Mouse (Mus musculus) erythroid progenitor cell, adult 5-6 weeks (primary cell): ENCODE measurements around the gene Ppfia4. TPM values are rescaled to one million over a fixed set of nuclear protein-coding genes. Genes with fewer than 3 reads are reported as not detected.
"Not testable (repeated sequence)": the region's sequence is repeated elsewhere in the genome, so short reads cannot be mapped to it uniquely, and the experiment has no call there.

ENCODE experiments used
- ATAC-seq: replicated peaks from 2 replicates; pipeline ENCODE4 v1.8.0; 2016; ENCODE audit warnings: moderate number of reproducible peaks, mild to moderate bottlenecking, moderate TSS enrichment, inconsistent platforms; ENCODE audit not compliant: poor library complexity, low FRiP score, severe bottlenecking
- total RNA-seq, 2 experiments: library from RNA; stranded (forward) in 1 of 2; stranded (reverse) in 1 of 2; fragments of 150-400 nt in 1 of 2; fragments of 186-747, 209-891 nt in 1 of 2; gene quantifications; 2 replicates each; pipeline versions ENCODE4 v1.2.3 to v1.2.4; 2015 to 2017; ENCODE audit warnings: low replicate concordance in 2 of 2

The Ppfia4 gene
- total RNA-seq, 2 experiments from 2014 or later: 0.42 TPM; not detected in 1

DNA sequence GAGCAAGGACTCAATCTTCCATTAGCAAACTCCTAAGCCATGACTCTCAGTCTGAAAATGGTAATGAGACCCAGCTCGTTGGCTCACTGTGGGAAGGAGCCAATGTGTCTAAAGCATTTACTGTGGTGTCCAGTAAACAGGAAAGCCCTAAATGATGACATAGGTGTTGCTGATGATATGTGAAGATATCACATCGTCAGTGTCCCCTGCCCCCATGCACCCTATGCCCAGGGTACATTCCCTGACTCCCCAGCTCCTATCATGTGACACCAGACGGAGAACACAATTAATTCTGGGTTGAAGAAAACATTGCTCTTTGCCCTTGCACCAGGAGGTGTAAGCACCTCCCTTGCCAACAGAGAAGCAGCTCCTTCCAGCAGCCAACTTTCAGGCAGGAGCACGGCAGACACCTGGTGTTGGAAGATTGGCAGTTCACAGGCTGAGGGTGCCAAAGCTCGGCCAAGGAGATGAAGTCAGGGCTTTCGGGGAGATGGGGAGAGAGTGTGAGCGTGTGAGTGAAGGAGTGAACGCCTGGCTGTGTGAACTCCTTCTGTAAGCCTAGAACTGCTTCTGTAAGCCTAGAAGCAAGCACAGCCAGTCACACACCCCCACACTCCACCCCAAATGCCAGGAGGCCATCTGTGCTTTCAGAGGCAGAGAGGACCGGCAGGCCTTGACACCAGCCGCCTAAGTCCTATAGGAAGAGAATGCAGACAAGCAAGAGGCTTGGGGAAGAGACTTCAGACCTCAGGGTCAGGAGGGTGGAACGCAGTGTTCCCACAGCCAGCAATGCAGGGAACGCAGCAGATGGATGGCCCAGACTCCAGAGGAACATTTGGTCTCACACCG, 56.9 kb downstream of the Ppfia4 start:
- no peak for ATAC-seq

DNA sequence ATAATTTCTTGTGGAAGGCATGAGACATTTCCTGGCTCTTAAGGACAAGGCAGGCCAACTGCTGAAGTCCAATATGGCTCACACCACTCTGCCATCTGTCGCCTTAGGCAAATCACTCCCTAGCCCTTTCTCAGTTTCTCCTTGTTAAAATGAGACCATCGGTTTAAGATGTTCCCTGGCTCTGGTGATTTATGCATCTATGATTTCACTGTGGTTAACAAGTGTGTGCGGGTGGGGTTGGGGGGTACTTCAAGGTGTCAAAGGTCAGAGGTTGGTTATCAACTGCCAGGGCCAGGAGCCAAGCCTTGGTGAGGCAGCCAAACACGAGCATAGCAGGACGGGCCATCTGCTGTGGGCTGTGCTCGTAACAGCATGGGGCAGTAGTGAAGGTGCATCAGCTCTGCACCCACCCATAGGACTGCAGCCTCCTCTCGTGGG, 58.2 kb downstream of the Ppfia4 start:
- no peak for ATAC-seq

DNA sequence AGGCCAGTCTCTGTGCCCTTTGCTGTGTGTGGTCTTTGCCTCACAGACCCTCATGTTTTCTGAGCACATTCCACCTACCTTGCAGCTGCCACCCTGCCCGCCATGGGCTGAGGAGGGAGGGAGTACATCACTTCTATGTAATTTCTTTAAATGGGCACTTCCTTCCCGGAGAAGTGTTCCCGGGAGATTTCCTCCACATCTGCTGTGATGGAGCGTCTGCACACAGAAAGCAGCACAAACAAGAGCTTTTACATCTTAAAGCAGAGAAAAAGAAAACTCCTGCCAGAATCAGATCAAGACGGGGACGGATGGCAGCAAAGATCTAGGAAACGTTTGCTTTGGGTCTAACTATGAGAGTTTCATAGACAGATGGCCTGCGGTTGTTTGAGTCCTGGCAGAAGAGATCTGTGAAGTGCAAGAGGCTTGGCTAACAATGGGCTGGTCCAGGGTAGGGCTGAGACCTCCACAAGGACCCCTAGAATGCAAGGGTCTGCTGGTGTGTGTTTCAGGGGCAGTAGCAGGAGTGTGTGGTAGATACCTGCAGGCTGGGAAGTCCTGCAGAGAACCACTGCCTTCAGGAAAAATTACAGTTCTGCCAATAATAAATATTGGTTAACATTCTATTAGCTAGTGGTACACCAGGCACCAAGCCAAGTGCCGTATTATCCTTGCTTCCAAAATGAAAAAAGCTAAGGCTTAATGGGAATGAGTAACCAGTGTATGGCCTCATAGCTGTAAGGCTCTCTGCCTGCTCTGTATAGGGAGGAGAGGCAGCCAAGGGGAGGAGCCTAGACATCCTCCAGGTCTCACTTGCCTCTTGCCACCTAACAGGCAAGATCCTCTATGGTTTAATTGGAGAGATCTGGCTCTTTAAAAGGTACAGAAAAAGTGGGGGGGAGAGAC, 59.0 kb downstream of the Ppfia4 start:
- no peak for ATAC-seq

DNA sequence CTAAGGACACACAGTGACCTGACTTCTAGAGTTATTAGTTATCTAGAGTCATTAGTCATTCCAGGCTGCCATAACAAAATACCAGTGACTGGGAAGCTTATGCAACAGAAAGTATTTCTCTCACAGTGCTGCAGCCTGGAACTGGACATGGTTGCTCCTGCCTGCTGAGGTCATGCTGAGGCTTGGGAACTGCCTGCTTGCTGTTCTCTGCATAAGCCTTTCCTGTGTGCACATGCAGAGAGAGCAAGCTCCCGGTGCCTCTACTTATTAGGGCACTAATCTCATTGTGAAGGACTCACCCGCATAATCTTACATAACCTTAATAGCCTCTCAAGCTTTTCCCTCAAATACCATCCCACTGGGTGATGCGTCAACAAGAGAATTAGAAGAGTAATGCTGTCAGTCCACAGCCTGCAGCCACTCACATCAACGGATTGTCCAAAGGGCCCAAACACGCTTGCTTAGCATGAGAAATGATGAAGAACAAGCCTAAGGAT, 59.9 kb downstream of the Ppfia4 start:
- ATAC-seq: no peak

DNA sequence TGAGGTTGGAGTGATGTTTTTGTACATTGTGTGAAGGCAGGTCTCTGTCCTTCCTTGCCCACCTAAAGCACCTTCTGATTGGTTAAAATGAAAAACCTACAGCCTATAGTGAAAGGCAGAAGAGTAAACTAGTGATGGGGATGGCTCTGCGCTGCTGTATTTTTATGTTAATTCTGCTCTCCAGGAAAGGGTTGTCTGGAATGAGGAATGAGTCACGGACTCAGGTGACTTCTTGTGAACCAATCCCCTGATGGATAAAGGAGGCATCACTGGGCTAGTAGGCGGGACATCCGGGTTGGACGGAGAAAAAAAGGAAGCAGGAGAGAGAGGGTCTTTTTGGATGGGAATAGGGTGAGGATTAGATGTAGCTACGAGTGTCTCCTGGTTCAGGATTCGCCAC, 62.7 kb downstream of the Ppfia4 start:
- no peak for ATAC-seq

DNA sequence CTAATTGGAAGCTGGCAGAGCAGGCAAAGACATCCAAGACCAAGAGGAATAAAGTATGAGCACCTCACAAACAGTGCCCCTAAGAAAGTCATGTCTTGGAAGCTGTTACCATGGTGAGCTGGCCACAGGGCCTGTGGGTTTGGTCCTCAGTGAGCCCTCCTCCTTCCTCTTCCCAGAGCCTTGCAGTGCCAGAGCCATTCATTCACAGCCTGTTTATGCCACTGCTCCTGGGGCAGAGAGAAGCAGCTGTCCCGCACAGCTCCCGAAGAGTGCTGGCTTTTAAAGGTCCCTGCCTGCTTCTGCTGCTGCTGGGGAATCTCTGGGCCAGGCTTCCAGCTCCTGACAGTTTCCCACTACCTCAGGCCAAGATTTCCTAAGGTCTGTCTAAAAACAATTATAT, 66.9 kb downstream of the Ppfia4 start:
- no peak for ATAC-seq

DNA sequence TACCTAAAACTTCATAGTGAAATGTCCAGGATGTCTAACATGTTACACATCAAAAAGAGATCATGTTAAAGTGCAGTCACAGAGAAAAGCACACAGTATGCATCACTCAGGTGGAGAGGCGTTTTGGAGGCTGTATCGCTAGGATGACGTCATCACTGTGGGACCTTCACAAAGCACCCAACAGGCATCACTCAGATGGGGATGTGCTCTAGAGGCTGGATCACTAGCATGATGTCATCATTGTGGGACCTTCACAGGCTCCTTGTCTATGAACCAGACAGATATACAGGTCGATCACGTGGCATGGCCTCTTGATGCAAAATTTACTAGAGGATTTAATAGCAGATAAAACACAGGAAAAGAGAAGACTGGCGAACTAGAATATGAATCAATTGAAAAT, 68.4 kb downstream of the Ppfia4 start:
- no peak for ATAC-seq

DNA sequence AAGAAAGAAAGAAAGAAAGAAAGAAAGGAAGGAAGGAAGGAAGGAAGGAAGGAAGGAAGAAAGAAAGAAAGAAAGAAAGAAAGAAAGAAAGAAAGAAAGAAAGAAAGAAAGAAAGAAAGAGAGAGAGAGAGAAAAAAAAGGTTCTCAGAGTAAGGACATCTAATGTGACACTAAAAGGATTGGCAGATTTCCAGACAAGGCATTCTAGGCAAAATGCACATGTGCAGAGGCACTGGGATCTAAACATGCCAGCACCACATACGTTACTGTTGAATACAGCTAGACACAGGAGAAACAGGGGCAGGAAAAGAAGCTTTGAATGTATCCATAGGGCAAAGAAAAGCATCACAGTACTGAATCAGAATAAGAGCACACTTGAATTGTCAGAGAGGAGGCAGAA, 83.0 kb downstream of the Ppfia4 start:
- not testable (repeated sequence) for ATAC-seq

Other genes starting within 250 kb of the Ppfia4 start
- gene Chit1, start 221.7 kb downstream of the Ppfia4 start, total RNA-seq (2015; ENCODE audit: low replicate concordance): 1.1 and 4.2 TPM in 2 replicates
- not detected in 2 replicates for gene Chit1, start 221.7 kb downstream of the Ppfia4 start, total RNA-seq (2017; ENCODE audit: low replicate concordance)
- 19.3 and 76.8 TPM in 2 replicates for gene Chil1, start 150.8 kb downstream of the Ppfia4 start, total RNA-seq (2015; ENCODE audit: low replicate concordance)
- gene Chil1, start 150.8 kb downstream of the Ppfia4 start, total RNA-seq (2017; ENCODE audit: low replicate concordance): 13.9 and 22.5 TPM in 2 replicates
- gene Mybph, start 139.5 kb downstream of the Ppfia4 start, total RNA-seq (2015; ENCODE audit: low replicate concordance): not detected in 2 replicates
- 0.39 TPM in 1 of 2 replicates, not detected in the other for gene Mybph, start 139.5 kb downstream of the Ppfia4 start, total RNA-seq (2017; ENCODE audit: low replicate concordance)
- gene Adora1, start 97.5 kb downstream of the Ppfia4 start, total RNA-seq (2015; ENCODE audit: low replicate concordance): not detected in 2 replicates
- gene Adora1, start 97.5 kb downstream of the Ppfia4 start, total RNA-seq (2017; ENCODE audit: low replicate concordance): not detected in 2 replicates
- not detected in 2 replicates for gene Myog, start 42.9 kb downstream of the Ppfia4 start, total RNA-seq (2015; ENCODE audit: low replicate concordance)
- gene Myog, start 42.9 kb downstream of the Ppfia4 start, total RNA-seq (2017; ENCODE audit: low replicate concordance): not detected in 2 replicates
- 52.0 and 62.3 TPM in 2 replicates for gene Tmem183a, start 29.1 kb upstream of the Ppfia4 start, total RNA-seq (2015; ENCODE audit: low replicate concordance)
- gene Tmem183a, start 29.1 kb upstream of the Ppfia4 start, total RNA-seq (2017; ENCODE audit: low replicate concordance): 72.4 and 84.7 TPM in 2 replicates
- gene 4933406M09Rik, start 53.0 kb upstream of the Ppfia4 start, total RNA-seq (2015; ENCODE audit: low replicate concordance): not detected in 2 replicates
- gene 4933406M09Rik, start 53.0 kb upstream of the Ppfia4 start, total RNA-seq (2017; ENCODE audit: low replicate concordance): not detected in 2 replicates
- gene Cyb5r1, start 72.6 kb upstream of the Ppfia4 start, total RNA-seq (2015; ENCODE audit: low replicate concordance): 22.3 and 39.0 TPM in 2 replicates
- 12.9 and 30.3 TPM in 2 replicates for gene Cyb5r1, start 72.6 kb upstream of the Ppfia4 start, total RNA-seq (2017; ENCODE audit: low replicate concordance)
- 151 and 153 TPM in 2 replicates for gene Adipor1, start 82.5 kb upstream of the Ppfia4 start, total RNA-seq (2015; ENCODE audit: low replicate concordance)
- gene Adipor1, start 82.5 kb upstream of the Ppfia4 start, total RNA-seq (2017; ENCODE audit: low replicate concordance): 114 and 119 TPM in 2 replicates
- gene Klhl12, start 122.6 kb upstream of the Ppfia4 start, total RNA-seq (2015; ENCODE audit: low replicate concordance): 134 TPM in 2 replicates
- 126 and 208 TPM in 2 replicates for gene Klhl12, start 122.6 kb upstream of the Ppfia4 start, total RNA-seq (2017; ENCODE audit: low replicate concordance)
- 15.5 and 18.4 TPM in 2 replicates for gene Rabif, start 161.7 kb upstream of the Ppfia4 start, total RNA-seq (2015; ENCODE audit: low replicate concordance)
- 3.6 and 11.7 TPM in 2 replicates for gene Rabif, start 161.7 kb upstream of the Ppfia4 start, total RNA-seq (2017; ENCODE audit: low replicate concordance)
- gene Mgat4e, start 216.8 kb upstream of the Ppfia4 start, total RNA-seq (2015; ENCODE audit: low replicate concordance): not detected in 2 replicates
- not detected in 2 replicates for gene Mgat4e, start 216.8 kb upstream of the Ppfia4 start, total RNA-seq (2017; ENCODE audit: low replicate concordance)
- gene Kdm5b, start 227.2 kb upstream of the Ppfia4 start, total RNA-seq (2015; ENCODE audit: low replicate concordance): 5.4 and 20.1 TPM in 2 replicates
- 2.2 and 4.1 TPM in 2 replicates for gene Kdm5b, start 227.2 kb upstream of the Ppfia4 start, total RNA-seq (2017; ENCODE audit: low replicate concordance)